Mouse (Mus musculus) CH12.LX (cell line): Measurements from ENCODE around the gene D630045J12Rik. TPM values are rescaled to one million over a fixed set of nuclear protein-coding genes. Genes with fewer than 3 reads are reported as not detected.

ENCODE experiments used
- DNase-seq: peaks from one replicate; pipeline ENCODE4 v3.0.0-alpha.2; 2013; ENCODE audit errors: extremely low read depth
- H3K27ac ChIP-seq: 2 replicates; pipeline ENCODE4 v1.5.1; 2012; ENCODE audit warnings: low read depth, mild to moderate bottlenecking, control low read depth, moderate library complexity; ENCODE audit not compliant: insufficient read depth
- H3K27me3 ChIP-seq: replicated peaks from 2 replicates; pipeline ENCODE3; 2012; ENCODE audit warnings: inconsistent platforms
- H3K36me3 ChIP-seq, 2 experiments: replicated peaks in 1 of 2; 2 replicates each; pipeline versions ENCODE3 to v1.6.1; 2012; ENCODE audit warnings: inconsistent platforms in 1 of 2, low read length in 1 of 2, mild to moderate bottlenecking in 1 of 2, mixed read lengths in 1 of 2, moderate library complexity in 1 of 2; ENCODE audit not compliant: control insufficient read depth in 1 of 2, insufficient read depth in 1 of 2
- H3K4me1 ChIP-seq, 2 experiments: 2 replicates each; pipeline ENCODE4 v1.6.1; 2012; ENCODE audit warnings: inconsistent platforms in 1 of 2, moderate library complexity in 1 of 2; ENCODE audit not compliant: insufficient read depth in 2 of 2, control insufficient read depth in 1 of 2
- H3K4me2 ChIP-seq: 2 replicates; pipeline ENCODE4 v1.6.1; 2012; ENCODE audit warnings: low read depth, mild to moderate bottlenecking, control low read depth; ENCODE audit not compliant: poor library complexity, insufficient read depth, severe bottlenecking
- H3K4me3 ChIP-seq, 3 experiments: fragments of 150-350 bp in 1 of 3; sonication (generic) in 1 of 3; replicated peaks in 1 of 3; 2 replicates each; pipeline versions ENCODE3 to v1.5.1; 2011 to 2012; ENCODE audit warnings: low read depth in 2 of 3, low read length in 2 of 3, mild to moderate bottlenecking in 2 of 3, moderate library complexity in 2 of 3, control low read depth in 1 of 3, improper control_type of control experiment in 1 of 3, inconsistent platforms in 1 of 3, mixed read lengths in 1 of 3; ENCODE audit not compliant: poor library complexity in 1 of 3
- H3K79me2 ChIP-seq: replicated peaks from 2 replicates; pipeline ENCODE4 v1.6.1; 2012; ENCODE audit warnings: mild to moderate bottlenecking, moderate library complexity; ENCODE audit not compliant: control insufficient read depth, poor library complexity, insufficient read depth, severe bottlenecking; ENCODE audit errors: extremely low read depth
- H3K9ac ChIP-seq: 2 replicates; pipeline ENCODE4 v1.6.1; 2012; ENCODE audit warnings: low read depth, mild to moderate bottlenecking, control low read depth, moderate library complexity; ENCODE audit not compliant: insufficient read depth
- H3K9me3 ChIP-seq: replicated peaks from 2 replicates; pipeline ENCODE3; 2012; ENCODE audit warnings: low read length, inconsistent platforms, mixed read lengths
- CHD1 ChIP-seq: IDR thresholded peaks from 2 replicates; pipeline ENCODE4 v1.6.1; 2012; ENCODE audit warnings: low read depth, low read length, improper control_type of control experiment, inconsistent platforms
- E2F4 ChIP-seq: IDR thresholded peaks from 2 replicates; pipeline ENCODE4 v1.6.1; 2011; ENCODE audit warnings: low read depth, low read length, improper control_type of control experiment; ENCODE audit not compliant: insufficient replicate concordance
- HCFC1 ChIP-seq: IDR thresholded peaks from 2 replicates; pipeline ENCODE4 v1.6.1; 2012; ENCODE audit warnings: low read depth, mild to moderate bottlenecking, inconsistent platforms, low read length, improper control_type of control experiment
- IRF4 ChIP-seq: IDR thresholded peaks from 2 replicates; pipeline ENCODE4 v1.6.1; 2014; ENCODE audit warnings: low read depth, mild to moderate bottlenecking, inconsistent platforms, low read length, improper control_type of control experiment
- KAT2A ChIP-seq: IDR thresholded peaks from 2 replicates; pipeline ENCODE4 v1.6.1; 2012; ENCODE audit warnings: low read length, improper control_type of control experiment, inconsistent platforms; ENCODE audit not compliant: insufficient replicate concordance
- MEF2A ChIP-seq: IDR thresholded peaks from 2 replicates; pipeline ENCODE4 v1.6.1; 2014; ENCODE audit warnings: low read depth, mild to moderate bottlenecking, inconsistent platforms, low read length, improper control_type of control experiment, borderline replicate concordance
- MXI1 ChIP-seq: IDR thresholded peaks from 2 replicates; pipeline ENCODE4 v1.6.1; 2011; ENCODE audit warnings: mild to moderate bottlenecking, low read depth, low read length, improper control_type of control experiment
- NELFE ChIP-seq: IDR thresholded peaks from 2 replicates; pipeline ENCODE4 v1.6.1; 2011; ENCODE audit warnings: low read depth, low read length, improper control_type of control experiment
- NRF1 ChIP-seq: IDR thresholded peaks from 2 replicates; pipeline ENCODE4 v1.6.1; 2014; ENCODE audit warnings: low read depth, mild to moderate bottlenecking, inconsistent platforms, low read length, improper control_type of control experiment, moderate library complexity
- POLR2AphosphoS2 ChIP-seq: IDR thresholded peaks from 2 replicates; pipeline ENCODE4 v1.6.1; 2011; ENCODE audit warnings: low read depth, low read length, improper control_type of control experiment
- RAD21 ChIP-seq: IDR thresholded peaks from 2 replicates; pipeline ENCODE4 v1.6.1; 2011; ENCODE audit warnings: low read depth, mild to moderate bottlenecking, low read length, improper control_type of control experiment, moderate library complexity
- RCOR1 ChIP-seq: conservative IDR thresholded peaks from 2 replicates; pipeline ENCODE4 v1.6.1; 2012; ENCODE audit warnings: low read depth, mild to moderate bottlenecking, inconsistent platforms, low read length, improper control_type of control experiment
- SIN3A ChIP-seq: IDR thresholded peaks from 2 replicates; pipeline ENCODE4 v1.6.1; 2012; ENCODE audit warnings: low read length, improper control_type of control experiment, inconsistent platforms
- TCF12 ChIP-seq: IDR thresholded peaks from 2 replicates; pipeline ENCODE4 v1.6.1; 2014; ENCODE audit warnings: low read depth, mild to moderate bottlenecking, inconsistent platforms, low read length, improper control_type of control experiment
- USF1 ChIP-seq: IDR thresholded peaks from 2 replicates; pipeline ENCODE4 v1.6.1; 2014; ENCODE audit warnings: low read depth, mild to moderate bottlenecking, inconsistent platforms, low read length, improper control_type of control experiment
- USF2 ChIP-seq: conservative IDR thresholded peaks from 2 replicates; pipeline ENCODE4 v1.6.1; 2011; ENCODE audit warnings: low read depth, low read length, improper control_type of control experiment
- ZC3H11A ChIP-seq: IDR thresholded peaks from 2 replicates; pipeline ENCODE4 v1.6.1; 2012; ENCODE audit warnings: low read depth, mild to moderate bottlenecking, inconsistent platforms, low read length, improper control_type of control experiment
- ZMIZ1 ChIP-seq: IDR thresholded peaks from 2 replicates; pipeline ENCODE4 v1.6.1; 2012; ENCODE audit warnings: low read depth, mild to moderate bottlenecking, inconsistent platforms, low read length, improper control_type of control experiment
- dilution Hi-C: fragments of 300-500 bp; cut with MboI; formaldehyde crosslinking; loops from 2 replicates; pipeline ENCODE4 v1.14.3; 2020; ENCODE audit warnings: low sequenced_read_pairs; ENCODE audit not compliant: extremely low pct_unique_long_range_greater_than_20kb, extremely low pct_ligation_motif_present
- in situ Hi-C: fragments of 300-500 bp; cut with MboI; formaldehyde crosslinking; loops from 3 replicates; pipeline ENCODE4 v1.14.3; 2019; ENCODE audit warnings: low sequenced_read_pairs, low pct_ligation_motif_present, low pct_unique_long_range_greater_than_20kb, mixed read lengths
- polyA plus RNA-seq: library from polyadenylated mRNA; unstranded; fragments of >175 nt; gene quantifications from 2 replicates; pipeline ENCODE4 v1.2.1, GENCODE M21; 2012; ENCODE audit warnings: low read depth; ENCODE audit not compliant: insufficient read length
- total RNA-seq, 2 experiments: library from RNA; depleted of rRNA; stranded (reverse); fragments of 300-350 nt in 1 of 2; fragments of >200 nt in 1 of 2; gene quantifications; 2 replicates each; pipeline ENCODE4 v1.2.3; 2012 to 2014

Gene D630045J12Rik
- total and polyA plus RNA-seq, 3 experiments = 0.48 to 4.9 (median 1.7) TPM

DNA sequence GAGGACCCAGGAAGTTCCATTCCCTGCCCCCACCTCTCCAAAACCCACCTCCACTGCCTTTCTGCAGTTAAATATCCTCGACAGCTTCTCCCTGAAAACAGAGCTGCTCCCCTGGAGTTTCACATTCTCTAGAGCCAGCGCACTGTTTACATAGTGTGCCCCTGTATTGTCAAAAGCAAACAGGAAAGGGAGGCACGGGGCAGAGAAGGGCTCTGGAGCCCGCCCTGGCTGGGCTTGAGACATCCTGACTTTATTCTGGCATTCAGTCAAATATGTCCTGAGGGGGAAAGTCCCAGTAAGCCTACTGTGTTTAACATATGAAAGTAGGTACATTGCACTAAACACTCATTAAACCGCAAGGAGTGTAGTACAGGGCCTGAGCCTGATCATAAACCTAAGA lies 73.1 kb downstream of the D630045J12Rik start:
- Histone ChIP-seq H3K4me2 (no peak overlapping the region), H3K79me2 (no peaks in the 10 kb centered on the region), H3K9ac (no peak overlapping the region), H3K4me3 (no peak overlapping the region), H3K4me1 (peaks cover 0 to 10% of the 10 kb centered on the region in 2 experiments; a peak in 2 of 4 replicates), H3K27ac (no peak overlapping the region), H3K36me3 (peaks cover 0 to 37% of the 10 kb centered on the region in 2 experiments), H3K27me3 (no peaks in the 10 kb centered on the region), H3K9me3 (no peaks in the 10 kb centered on the region)
- TF ChIP-seq TCF12 (no peak), NELFE (no peak), NRF1 (no peak), CHD1 (no peak), RAD21 (no peak), MEF2A (no peak), E2F4 (no peak), SIN3A (no peak), ZC3H11A (no peak), KAT2A (no peak), MXI1 (no peak), RCOR1 (no peak), POLR2AphosphoS2 (no peak)
- DNase-seq = no peak
- in situ Hi-C loops = no loop called here
- dilution Hi-C loops = no loop called here

DNA sequence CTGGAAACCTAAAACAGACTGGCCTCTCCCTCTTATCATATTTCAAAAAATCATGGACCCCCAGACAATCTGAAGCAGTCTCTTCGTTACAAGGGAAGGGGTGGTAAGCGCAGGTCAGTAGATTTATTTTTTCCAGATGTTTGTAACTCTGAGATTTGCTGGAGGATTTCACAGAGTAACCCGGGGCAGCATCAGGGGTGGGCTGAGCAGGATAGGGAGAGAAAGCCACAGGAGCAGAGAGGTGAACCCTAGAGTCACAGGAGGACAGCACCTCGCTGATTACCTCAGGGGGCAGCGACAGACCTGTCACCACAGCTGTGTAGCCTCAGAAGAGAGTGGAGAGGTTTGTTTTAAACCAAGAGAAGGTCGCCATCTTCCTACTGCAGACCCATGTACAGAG lies 88.4 kb downstream of the D630045J12Rik start:
- Histone ChIP-seq H3K4me3 (no peak overlapping the region), H3K36me3 (peaks cover 0 to 24% of the 10 kb centered on the region in 2 experiments), H3K9ac (no peak overlapping the region), H3K27me3 (no peaks in the 10 kb centered on the region), H3K79me2 (no peaks in the 10 kb centered on the region), H3K4me2 (no peak overlapping the region), H3K4me1 (peaks cover 5 to 21% of the 10 kb centered on the region in 2 experiments; a peak in 3 of 4 replicates), H3K27ac (no peak overlapping the region), H3K9me3 (no peaks in the 10 kb centered on the region)
- no peak for DNase-seq
- TF ChIP-seq USF2 (no peak), ZMIZ1 (no peak), RCOR1 (no peak), SIN3A (no peak), HCFC1 (no peak), IRF4 (no peak), NRF1 (no peak), TCF12 (no peak), USF1 (no peak)
- in situ Hi-C loops (loop anchor here (5.0 to 25.0 kb wide), 2 partner anchors 82 to 372 kb away; partner anchors contain the start of gene Fmc1), dilution Hi-C loops (no loop called here)
